Mouse (Mus musculus) lung, postnatal 0 days (tissue): Measurements from ENCODE around the gene Cmtm2a. TPM values are rescaled to one million over a fixed set of nuclear protein-coding genes. Genes with fewer than 3 reads are reported as not detected.
"Not testable (repeated sequence)": the region's sequence is repeated elsewhere in the genome, so short reads cannot be mapped to it uniquely, and the experiment has no call there.

Experiments
- ATAC-seq: fragments of 200-750 bp; cut with Nextera tagmentation; 2 replicates; pipeline ENCODE4 v1.8.0; 2017; ENCODE audit warnings: moderate library complexity
- DNase-seq: peaks from one replicate; pipeline ENCODE4 v3.0.0-alpha.2; 2016; ENCODE audit warnings: low spot score
- H3K27ac ChIP-seq: fragments of 300-500 bp; sonication (generic); 2 replicates; pipeline ENCODE4 v1.5.1; 2014; ENCODE audit warnings: antibody characterized with exemption, mild to moderate bottlenecking, low read length, mixed read lengths
- H3K27me3 ChIP-seq: fragments of 300-500 bp; sonication (generic); replicated peaks from 2 replicates; pipeline ENCODE4 v1.6.1; 2014; ENCODE audit warnings: low read length, mixed read lengths; ENCODE audit not compliant: insufficient read depth
- H3K36me3 ChIP-seq: fragments of 300-500 bp; sonication (generic); 2 replicates; pipeline ENCODE4 v1.6.1; 2014; ENCODE audit warnings: low read length, mixed read lengths; ENCODE audit not compliant: insufficient read depth
- H3K4me1 ChIP-seq: fragments of 300-500 bp; sonication (generic); 2 replicates; pipeline ENCODE4 v1.6.1; 2014; ENCODE audit warnings: antibody characterized with exemption, low read depth, low read length, mixed read lengths; ENCODE audit not compliant: insufficient read depth
- H3K4me2 ChIP-seq: fragments of 300-500 bp; sonication (generic); replicated peaks from 2 replicates; pipeline ENCODE4 v1.6.1; 2014; ENCODE audit warnings: low read depth, mild to moderate bottlenecking, low read length, moderate library complexity, mixed read lengths
- H3K4me3 ChIP-seq: fragments of 300-500 bp; sonication (generic); 2 replicates; pipeline ENCODE4 v1.5.1; 2014; ENCODE audit warnings: low read depth, low read length
- H3K9ac ChIP-seq: fragments of 300-500 bp; sonication (generic); replicated peaks from 2 replicates; pipeline ENCODE4 v1.6.1; 2014; ENCODE audit warnings: low read depth, mild to moderate bottlenecking
- H3K9me3 ChIP-seq: fragments of 300-500 bp; sonication (generic); 2 replicates; pipeline ENCODE4 v1.6.1; 2016; ENCODE audit warnings: low read length, mixed read lengths
- CTCF ChIP-seq: IDR thresholded peaks from 2 replicates; pipeline ENCODE4 v1.5.1; 2016; ENCODE audit warnings: antibody characterized with exemption, mild to moderate bottlenecking
- EP300 ChIP-seq: IDR thresholded peaks from 2 replicates; pipeline ENCODE4 v1.6.1; 2016; ENCODE audit warnings: antibody characterized with exemption, mild to moderate bottlenecking, control low read depth
- WGBS: fragments of 180-500 bp; shearing (Covaris S2); extraction: QIAGEN DNeasy Blood & Tissue Kit; methylation state at CpG from one replicate; pipeline ENCODE4 v1.1.7; 2014; 5-methylcytosine and 5-hydroxymethylcytosine counted together
- polyA plus RNA-seq: library from polyadenylated mRNA; unstranded; fragments of >200 nt; fragmentation: Nextera tagmentation; extraction: Ambion mirVana; gene quantifications from 2 replicates; pipeline ENCODE4 v1.2.1, GENCODE M21; 2015

The Cmtm2a gene
- not detected in 2 replicates for polyA plus RNA-seq

GRCm38 (mm10) chr8:104293081-104293480 is at the start of gene Cmtm2a:
Gene Cmtm2a, minus strand, starts transcription at chr8:104293181.
- H3K4me1 ChIP-seq, H3K27ac ChIP-seq, H3K9ac ChIP-seq, H3K36me3 ChIP-seq, H3K9me3 ChIP-seq, H3K4me3 ChIP-seq, H3K4me2 ChIP-seq, DNase-seq, H3K27me3 ChIP-seq, ATAC-seq: not testable (repeated sequence)
- WGBS, result 80% methylated on average over 12 of the region's 12 CpGs

- Histone ChIP-seq H3K4me1 (0 out of 2 replicates have a peak, but pooled peaks cover 2% of the 10 kb centered on the region), H3K9me3 (no peaks in the 10 kb centered on the region), H3K4me3 (no peak overlapping the region), H3K9ac (no peak overlapping the region), H3K27ac (no peak overlapping the region), H3K4me2 (no peak overlapping the region), H3K27me3 (no peaks in the 10 kb centered on the region), H3K36me3 (no peaks in the 10 kb centered on the region)
- ATAC-seq (no peak), DNase-seq (no peak)
- TF ChIP-seq CTCF, result no peak
- no peak for TF ChIP-seq EP300
- 48% methylated on average over 5 of the region's 5 CpGs for WGBS
Observed at GRCm38 (mm10) chr8:104342426-104342825, 49.4 kb upstream of the Cmtm2a start.

- TF ChIP-seq CTCF, result no peak
- TF ChIP-seq EP300, result no peak
- Histone ChIP-seq H3K27me3 (no peaks in the 10 kb centered on the region), H3K36me3 (no peaks in the 10 kb centered on the region), H3K9me3 (no peaks in the 10 kb centered on the region), H3K4me1 (0 out of 2 replicates have a peak, but pooled peaks cover 2% of the 10 kb centered on the region), H3K9ac (no peak overlapping the region), H3K4me3 (0 out of 2 replicates have a peak overlapping the region, but pooled peaks have one; percentile 55), H3K4me2 (peak overlapping the region; percentile 70), H3K27ac (peak overlapping the region; percentile 4; the same call in 1 of the 2 replicates)
- DNase-seq (no peak), ATAC-seq (no peak)
- WGBS, result 49% methylated on average over 6 of the region's 6 CpGs
Observed at GRCm38 (mm10) chr8:104341678-104342077, 48.7 kb upstream of the Cmtm2a start.

- Histone ChIP-seq H3K4me3 (peak overlapping the region; percentile 55), H3K4me2 (peak overlapping the region; percentile 70), H3K9me3 (no peaks in the 10 kb centered on the region), H3K27me3 (no peaks in the 10 kb centered on the region), H3K36me3 (no peaks in the 10 kb centered on the region), H3K9ac (peak overlapping the region; percentile 68), H3K4me1 (0 out of 2 replicates have a peak, but pooled peaks cover 2% of the 10 kb centered on the region), H3K27ac (peak overlapping the region; percentile 90)
- WGBS, result 0% methylated on average over 23 of the region's 24 CpGs
- DNase-seq (peak; percentile 89), ATAC-seq (peak; percentile 78)
- TF ChIP-seq EP300 (no peak), CTCF (no peak)
Observed at GRCm38 (mm10) chr8:104341106-104341561, 48.2 kb upstream of the Cmtm2a start.

GRCm38 (mm10) chr8:104340233-104341105 is 47.5 kb upstream of the Cmtm2a start:
- peak overlapping the region; percentile 68 for H3K9ac ChIP-seq
- peak overlapping the region; percentile 90 for H3K27ac ChIP-seq
- 0 out of 2 replicates have a peak, but pooled peaks cover 2% of the 10 kb centered on the region for H3K4me1 ChIP-seq
- no peaks in the 10 kb centered on the region for H3K27me3 ChIP-seq
- DNase-seq (peak; percentile 86), ATAC-seq (peak; percentile 82)
- H3K9me3 ChIP-seq, result no peaks in the 10 kb centered on the region
- no peaks in the 10 kb centered on the region for H3K36me3 ChIP-seq
- TF ChIP-seq CTCF (peak; percentile 75), EP300 (no peak)
- 2% methylated on average over 47 of the region's 54 CpGs for WGBS
- H3K4me2 ChIP-seq, result peak overlapping the region; percentile 70
- H3K4me3 ChIP-seq, result peak overlapping the region; percentile 55

GRCm38 (mm10) chr8:104339983-104340232 is 46.9 kb upstream of the Cmtm2a start:
- no peak for TF ChIP-seq CTCF
- no peak for TF ChIP-seq EP300
- H3K36me3 ChIP-seq, result no peaks in the 10 kb centered on the region
- ATAC-seq (no peak), DNase-seq (no peak)
- H3K4me3 ChIP-seq, result peak overlapping the region; percentile 55
- 2% methylated on average over 6 of the region's 6 CpGs for WGBS
- no peak overlapping the region for H3K9ac ChIP-seq
- H3K4me2 ChIP-seq, result peak overlapping the region; percentile 70
- H3K4me1 ChIP-seq, result 0 out of 2 replicates have a peak, but pooled peaks cover 2% of the 10 kb centered on the region
- no peaks in the 10 kb centered on the region for H3K9me3 ChIP-seq
- no peaks in the 10 kb centered on the region for H3K27me3 ChIP-seq
- peak overlapping the region; percentile 90 for H3K27ac ChIP-seq
